Mouse (Mus musculus): Measurements from ENCODE around the gene Atp6ap1l. TPM values are rescaled to one million over a fixed set of nuclear protein-coding genes. Genes with fewer than 3 reads are reported as not detected.

The Atp6ap1l gene
- polyA plus RNA-seq, 2 experiments from 2014 or later, result not detected

DNA sequence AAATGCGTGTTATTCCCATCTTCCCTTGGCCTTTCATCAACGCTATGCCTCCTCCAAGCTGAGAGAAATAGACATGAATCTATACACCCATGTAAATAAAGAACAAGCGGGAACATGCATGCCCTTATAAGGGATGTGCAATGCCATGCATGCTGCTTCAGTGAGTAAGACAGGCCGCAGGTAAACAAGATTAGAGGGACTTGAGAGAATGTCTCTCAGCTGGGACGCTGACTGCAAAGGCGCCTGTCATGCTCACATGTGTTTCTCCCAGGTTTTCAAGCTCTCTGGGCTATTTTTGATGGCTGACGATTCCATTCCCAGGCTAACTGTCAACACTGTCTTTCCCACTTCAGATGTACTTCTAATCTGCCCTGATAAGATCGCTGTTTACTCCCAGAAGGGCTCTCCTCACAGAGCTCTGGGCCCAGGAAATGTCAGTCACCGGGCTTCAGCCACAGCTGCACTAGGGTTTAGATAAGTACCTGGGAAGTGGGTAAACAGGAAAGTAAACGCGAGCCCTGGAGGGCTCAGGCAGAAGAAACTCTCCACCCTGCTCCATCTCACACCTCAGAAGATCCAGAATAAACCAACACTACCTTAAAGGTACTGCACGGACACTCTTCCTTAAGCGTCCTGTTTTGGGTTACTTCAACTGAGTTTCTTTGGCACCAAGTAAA is 19.2 kb downstream of the Atp6ap1l start:
- ATAC-seq, result peak; percentile 23

- no peak for ATAC-seq
Measured at GRCm38 (mm10) chr13:90881727-90882429, 23.3 kb downstream of the Atp6ap1l start.

- no peak for ATAC-seq
Measured at GRCm38 (mm10) chr13:90871579-90871978, 33.6 kb downstream of the Atp6ap1l start.

DNA sequence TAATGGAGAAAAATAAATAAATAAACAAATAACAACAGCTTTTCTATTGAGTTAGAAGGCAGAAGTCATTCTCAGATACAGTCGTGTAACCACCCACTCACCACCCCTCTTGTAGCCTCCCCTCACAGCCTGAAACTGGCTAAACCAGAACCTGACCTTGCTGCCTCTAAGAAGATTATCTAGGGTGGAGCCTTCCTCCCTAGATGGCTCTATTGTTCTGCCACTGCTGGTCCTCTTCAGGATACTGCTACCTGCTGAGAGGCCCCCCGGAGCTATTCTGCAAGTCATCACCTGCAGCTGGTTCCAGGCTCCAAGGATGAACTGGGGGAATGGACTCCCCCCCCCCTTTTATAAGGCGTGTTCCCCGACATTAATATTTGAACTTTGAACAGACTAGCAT is 36.0 kb downstream of the Atp6ap1l start:
- no peak for ATAC-seq

DNA sequence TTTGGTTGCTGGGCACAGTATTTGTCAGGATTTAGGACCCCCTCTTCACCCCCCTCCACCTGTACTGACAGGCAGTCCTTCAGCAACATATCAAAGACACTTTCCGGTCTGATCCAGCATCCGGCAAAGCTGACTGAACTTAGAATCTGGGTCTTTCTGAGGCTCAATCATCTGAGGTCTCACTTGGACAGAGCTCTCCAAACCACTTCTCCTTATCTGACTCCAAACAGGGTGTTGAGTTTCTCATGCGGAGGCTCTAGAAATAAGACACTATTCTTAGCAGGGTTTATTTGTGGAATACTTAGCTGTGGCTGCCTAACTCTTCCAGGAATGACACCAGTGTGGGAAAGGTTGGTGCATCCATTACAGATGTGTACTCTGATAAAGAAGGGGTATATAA is 43.0 kb downstream of the Atp6ap1l start:
- no peak for ATAC-seq

DNA sequence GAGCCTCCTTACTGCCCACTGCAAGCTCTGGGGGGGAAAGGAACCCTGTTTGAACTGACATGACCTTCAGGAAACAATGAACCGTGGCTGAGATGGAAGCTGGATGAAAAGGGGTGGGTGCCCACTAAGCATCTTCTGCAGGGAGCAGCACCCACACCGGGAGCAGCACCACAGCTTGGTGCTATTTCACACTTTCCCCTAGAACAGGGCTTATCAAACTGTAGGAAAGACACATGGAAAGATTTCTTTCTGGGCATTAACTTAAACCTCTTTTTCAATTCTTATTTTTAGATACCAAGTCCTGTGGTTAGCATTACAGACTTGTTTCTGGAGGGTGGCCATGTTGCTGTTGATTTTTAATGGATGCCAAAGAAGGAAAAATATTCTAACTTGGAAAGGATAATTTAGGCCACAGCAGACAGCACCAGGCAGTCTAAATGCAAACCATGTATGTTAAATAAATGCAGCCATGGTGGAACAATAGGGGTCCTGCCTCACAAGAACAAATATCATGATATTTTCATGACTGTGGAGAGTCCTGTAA is 44.2 kb downstream of the Atp6ap1l start:
- no peak for ATAC-seq

DNA sequence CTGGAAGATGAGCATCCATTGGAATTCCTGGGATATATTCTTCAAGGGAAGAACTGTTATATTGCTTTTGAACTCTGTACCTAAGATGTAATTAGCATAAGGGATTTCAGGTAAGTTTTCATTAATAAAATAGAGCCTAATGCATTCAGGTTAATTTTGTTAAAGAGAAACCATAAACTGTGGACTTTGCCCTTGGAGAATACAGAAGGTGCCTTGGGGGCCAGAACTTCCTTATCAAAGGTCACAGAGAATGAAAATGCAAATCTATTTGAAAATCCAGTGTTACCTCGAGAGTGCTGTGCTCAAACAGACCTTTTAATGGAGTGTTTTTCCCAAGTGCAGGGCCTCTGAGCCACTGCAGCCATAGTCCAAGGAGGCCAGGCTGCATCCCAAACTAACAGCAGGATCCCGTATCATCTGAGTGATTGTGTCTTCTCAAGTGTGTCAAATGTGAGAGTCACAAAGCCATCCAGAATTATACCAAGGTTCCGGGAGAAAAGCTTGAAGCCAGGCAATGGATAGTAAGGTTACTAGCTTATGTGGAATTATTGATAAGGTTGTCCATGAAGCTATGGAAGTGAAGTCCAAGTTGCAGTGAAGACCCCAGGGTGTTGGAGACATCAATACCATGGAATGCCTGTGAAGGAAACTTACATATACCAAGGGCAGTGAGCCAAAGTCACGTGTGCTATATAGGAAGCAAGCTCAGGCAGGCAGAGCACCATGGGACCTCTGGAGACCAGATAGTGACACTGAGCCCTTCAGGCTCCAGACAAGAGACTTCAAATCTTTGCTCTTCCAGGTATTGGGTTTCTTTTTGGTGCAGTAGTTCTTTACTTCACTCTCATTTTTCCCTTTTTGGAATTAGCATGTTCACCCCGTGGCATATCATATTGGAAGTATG is 52.2 kb downstream of the Atp6ap1l start:
- ATAC-seq, result no peak

DNA sequence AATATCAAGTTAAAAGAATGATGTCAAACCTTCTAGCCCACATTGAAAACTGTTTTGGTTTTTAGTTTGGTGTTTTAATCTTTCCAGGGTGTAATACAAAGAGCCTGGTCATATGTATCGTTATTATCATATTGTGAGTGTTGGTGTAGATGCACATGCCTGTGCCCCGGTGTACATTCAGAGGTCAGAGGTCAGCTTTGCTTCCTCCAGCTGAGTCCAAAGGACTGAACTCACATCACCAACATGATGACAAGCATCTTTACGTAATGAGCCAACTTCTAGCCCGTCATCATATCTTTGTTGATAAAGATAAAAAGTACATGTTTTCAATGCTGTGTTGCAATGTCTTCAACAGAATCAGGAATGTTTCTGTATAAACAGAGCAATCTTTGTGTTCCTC is 53.4 kb downstream of the Atp6ap1l start:
- ATAC-seq, result no peak

DNA sequence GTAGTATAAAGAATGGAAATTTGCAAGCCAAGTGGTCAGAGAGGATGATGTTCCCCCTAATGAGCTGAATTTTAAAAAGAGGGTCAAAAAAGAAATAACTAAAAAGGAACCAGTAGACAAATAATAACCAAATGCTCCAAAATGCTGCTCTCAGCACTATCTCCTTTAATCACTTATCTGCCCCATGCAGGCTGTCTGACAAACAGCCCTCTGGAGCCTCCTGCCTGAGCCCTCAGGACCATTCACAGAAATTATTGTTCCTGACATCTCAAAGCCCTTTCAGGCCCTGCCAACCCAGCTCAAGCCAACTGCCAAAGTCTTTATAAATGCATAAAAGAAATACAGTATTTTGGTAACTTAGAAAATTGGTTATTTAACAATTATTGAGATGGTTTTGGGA is 61.0 kb downstream of the Atp6ap1l start:
- no peak for ATAC-seq

DNA sequence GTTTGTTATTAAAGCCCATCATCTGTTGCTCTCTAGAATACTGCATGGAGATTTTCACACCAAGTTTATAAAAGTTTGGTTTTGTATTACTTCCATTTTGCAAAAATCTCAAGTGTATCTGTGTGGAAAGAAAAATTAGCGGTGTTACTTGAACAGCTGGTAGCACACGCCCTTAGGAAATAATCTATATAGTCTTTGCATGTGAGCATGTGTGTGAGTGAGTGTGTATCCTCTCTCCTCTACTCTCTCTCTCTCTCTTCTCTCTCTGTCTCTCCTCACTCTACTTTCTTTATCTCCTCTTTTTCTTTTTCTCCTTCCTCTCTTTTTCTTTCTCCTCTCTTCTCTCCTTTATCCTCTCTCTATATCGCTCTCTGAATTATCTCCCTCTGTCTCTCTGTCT is 61.7 kb downstream of the Atp6ap1l start:
- no peak for ATAC-seq

GRCm38 (mm10) chr13:90841213-90841553 is 64.0 kb downstream of the Atp6ap1l start:
- no peak for ATAC-seq

- ATAC-seq, result peak; percentile 72
Measured at GRCm38 (mm10) chr13:90840530-90841212, 64.5 kb downstream of the Atp6ap1l start.

GRCm38 (mm10) chr13:90833641-90834207 is 71.4 kb downstream of the Atp6ap1l start:
- ATAC-seq, result no peak

Other genes with a start within 250 kb of the Atp6ap1l start
- 1,000 to 10,000 TPM; 1,258 to 1,308 TPM for gene Rps23, start 17.6 kb upstream of the Atp6ap1l start, polyA plus RNA-seq (2017; shearing (Covaris generic))